Mouse (Mus musculus): Measurements from ENCODE around the gene Cspg4.

DNA sequence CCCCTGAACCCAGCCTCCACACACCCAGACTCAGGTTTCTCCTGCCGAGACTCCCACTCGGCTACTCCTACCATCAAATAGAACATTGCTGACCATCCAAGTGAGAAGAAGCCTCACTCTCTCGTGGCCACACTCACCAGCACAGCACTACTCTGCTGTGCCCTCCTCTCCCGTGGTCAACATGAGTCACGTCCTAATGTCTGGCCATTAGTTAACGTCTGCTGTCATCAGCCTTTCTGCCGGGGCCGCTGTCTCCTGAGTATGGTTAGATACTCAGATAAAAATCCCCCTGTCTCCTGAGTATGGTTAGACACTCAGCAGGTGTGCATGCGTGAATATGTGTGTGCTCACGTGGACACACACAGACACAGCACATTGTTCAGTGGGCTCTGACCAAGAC is 5.9 kb downstream of the Cspg4 start:
- TF ChIP-seq EP300 (optimal IDR thresholded peaks at IDR 0.05) = no peak
- TF ChIP-seq CTCF (IDR thresholded peaks at IDR 0.05; ENCODE audit: low read depth) = no peak
